Mouse (Mus musculus): ENCODE measurements around the gene Dab2ip.

GRCm38 (mm10) chr2:35623104-35623377 is 65.0 kb downstream of the Dab2ip start:
- TF ChIP-seq POLR2A (IDR thresholded peaks at IDR 0.05; ENCODE audit: insufficient read depth, low read depth, low read length) = no peak; the same call in 1 of the 2 replicates
- no peak for TF ChIP-seq EP300 (IDR thresholded peaks at IDR 0.05; ENCODE audit: insufficient read depth, low read depth, low read length)
